Mouse (Mus musculus) midbrain, embryonic 11.5 days (tissue): ENCODE measurements at regions not wholly inside any gene's neighbourhood (a gene's known extent, or its start where the extent isn't known, plus 50 kb on each side); places are given as distances from the start of the nearest gene placed in this dataset.

Source experiments
- ATAC-seq: fragments of 200-750 bp; cut with Nextera tagmentation; 2 replicates; pipeline ENCODE4 v1.8.0; 2017; ENCODE audit warnings: moderate TSS enrichment, moderate library complexity; ENCODE audit not compliant: low FRiP score
- DNase-seq: peaks from one replicate; pipeline ENCODE4 v3.0.0; 2015; ENCODE audit warnings: low spot score; ENCODE audit errors: missing footprints
- H3K27ac ChIP-seq: fragments of 300-500 bp; sonication (generic); 2 replicates; pipeline ENCODE4 v1.5.1; 2014; ENCODE audit warnings: low read depth, low read length
- H3K27me3 ChIP-seq: fragments of 300-500 bp; sonication (generic); 2 replicates; pipeline ENCODE4 v1.6.1; 2014; ENCODE audit warnings: mild to moderate bottlenecking, low read length, moderate library complexity, mixed read lengths; ENCODE audit not compliant: control insufficient read depth, insufficient read depth
- H3K36me3 ChIP-seq: fragments of 300-500 bp; sonication (generic); 2 replicates; pipeline ENCODE4 v1.6.1; 2014; ENCODE audit warnings: mild to moderate bottlenecking, low read length, moderate library complexity, mixed read lengths; ENCODE audit not compliant: control insufficient read depth, insufficient read depth
- H3K4me1 ChIP-seq: fragments of 300-500 bp; sonication (generic); 2 replicates; pipeline ENCODE4 v1.6.1; 2014; ENCODE audit warnings: low read length; ENCODE audit not compliant: control insufficient read depth, insufficient read depth
- H3K4me2 ChIP-seq: fragments of 300-500 bp; sonication (generic); 2 replicates; pipeline ENCODE4 v1.6.1; 2014; ENCODE audit warnings: mild to moderate bottlenecking, moderate library complexity
- H3K4me3 ChIP-seq: fragments of 300-500 bp; sonication (generic); 2 replicates; pipeline ENCODE4 v1.5.1; 2014; ENCODE audit warnings: low read depth, low read length
- H3K9ac ChIP-seq: fragments of 300-500 bp; sonication (generic); 2 replicates; pipeline ENCODE4 v1.6.1; 2014; ENCODE audit warnings: low read length
- H3K9me3 ChIP-seq: fragments of 300-500 bp; sonication (generic); 2 replicates; pipeline ENCODE4 v1.6.1; 2016; ENCODE audit warnings: low read length; ENCODE audit not compliant: control insufficient read depth
- WGBS: fragments of 180-500 bp; shearing (Covaris S2); extraction: QIAGEN DNeasy Blood & Tissue Kit; methylation state at CpG from one replicate; pipeline ENCODE4 v1.1.7; 2014; 5-methylcytosine and 5-hydroxymethylcytosine counted together

DNA sequence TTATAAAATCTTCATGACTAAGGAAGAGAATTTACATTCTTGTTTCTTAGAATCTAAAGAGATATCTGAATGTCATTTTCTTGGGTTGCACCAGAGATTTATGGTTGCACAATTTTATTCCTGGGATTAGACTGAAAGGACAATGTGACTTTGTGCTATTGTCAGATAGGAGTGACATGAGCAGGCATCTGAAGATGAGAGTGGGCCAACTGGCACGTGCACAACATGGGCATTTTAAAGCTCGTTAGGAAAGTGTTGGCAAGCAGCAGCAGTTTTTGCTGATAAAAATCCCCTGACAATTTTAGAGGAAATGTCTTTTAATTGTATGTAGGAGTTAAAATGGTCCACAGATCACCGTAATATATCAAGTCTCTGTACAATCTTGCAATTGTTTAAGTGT is 178.9 kb upstream of the Tecrl start:
- no peak overlapping the region for H3K4me2 ChIP-seq
- no peak overlapping the region for H3K4me3 ChIP-seq
- H3K9me3 ChIP-seq = no peaks in the 10 kb centered on the region
- no peaks in the 10 kb centered on the region for H3K36me3 ChIP-seq
- WGBS = 77% methylated on average over 3 of the region's 3 CpGs
- no peak overlapping the region for H3K9ac ChIP-seq
- DNase-seq = no peak
- H3K4me1 ChIP-seq = no peaks in the 10 kb centered on the region
- H3K27ac ChIP-seq = no peak overlapping the region
- H3K27me3 ChIP-seq = no peaks in the 10 kb centered on the region
- no peak for ATAC-seq

DNA sequence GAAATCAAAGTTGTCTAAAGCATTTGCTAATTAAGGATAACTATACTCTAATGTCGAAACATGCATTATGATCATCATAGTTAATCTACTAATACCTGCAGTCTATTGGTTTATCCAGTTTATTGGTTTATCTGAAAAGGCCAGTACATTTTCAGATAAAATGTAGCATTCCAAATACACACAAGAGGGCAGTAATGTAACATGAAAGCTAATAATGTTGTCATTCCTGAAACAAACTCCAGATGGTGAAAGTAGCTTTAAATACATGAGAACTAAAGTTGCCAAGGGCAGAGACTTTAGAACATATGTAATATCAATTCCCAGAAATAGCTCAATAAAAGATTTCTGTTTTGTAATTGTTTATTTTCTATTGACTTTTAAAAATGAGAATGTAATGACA is 163.7 kb upstream of the Tecrl start:
- no peak overlapping the region for H3K9ac ChIP-seq
- H3K36me3 ChIP-seq = no peaks in the 10 kb centered on the region
- DNase-seq (peak; percentile 84), ATAC-seq (peak; percentile 35; the same call in 1 of the 2 replicates)
- no peaks in the 10 kb centered on the region for H3K9me3 ChIP-seq
- no peak overlapping the region for H3K4me2 ChIP-seq
- no peaks in the 10 kb centered on the region for H3K4me1 ChIP-seq
- H3K27me3 ChIP-seq = no peaks in the 10 kb centered on the region
- 60% methylated on average over 1 of the region's 1 CpGs for WGBS
- no peak overlapping the region for H3K4me3 ChIP-seq
- no peak overlapping the region for H3K27ac ChIP-seq

DNA sequence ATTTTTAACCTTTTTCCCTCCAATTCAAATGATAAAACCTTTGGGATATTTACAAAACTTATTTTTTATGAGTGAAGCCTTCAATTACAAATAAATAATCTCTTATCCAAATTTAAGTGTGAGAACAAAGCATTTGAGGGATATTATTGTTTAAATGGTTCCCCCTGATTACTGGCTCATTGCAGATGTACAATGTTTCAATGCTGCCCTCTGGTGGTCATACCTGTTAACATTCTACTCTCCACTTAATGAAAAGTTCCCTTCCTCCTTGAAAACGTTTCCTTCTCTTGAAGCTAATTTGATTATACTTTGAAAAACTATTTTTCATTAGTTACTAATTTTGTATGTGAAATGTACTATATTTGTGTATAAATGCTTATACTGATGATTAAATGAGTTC is 129.1 kb upstream of the Tecrl start:
- DNase-seq (peak; percentile 94), ATAC-seq (peak; percentile 70; the same call in 1 of the 2 replicates)
- Histone ChIP-seq H3K4me2 (no peak overlapping the region), H3K36me3 (no peaks in the 10 kb centered on the region), H3K4me3 (no peak overlapping the region), H3K27ac (no peak overlapping the region), H3K9me3 (no peaks in the 10 kb centered on the region), H3K4me1 (no peaks in the 10 kb centered on the region), H3K27me3 (no peaks in the 10 kb centered on the region), H3K9ac (no peak overlapping the region)
- WGBS = 13% methylated on average over 1 of the region's 1 CpGs

DNA sequence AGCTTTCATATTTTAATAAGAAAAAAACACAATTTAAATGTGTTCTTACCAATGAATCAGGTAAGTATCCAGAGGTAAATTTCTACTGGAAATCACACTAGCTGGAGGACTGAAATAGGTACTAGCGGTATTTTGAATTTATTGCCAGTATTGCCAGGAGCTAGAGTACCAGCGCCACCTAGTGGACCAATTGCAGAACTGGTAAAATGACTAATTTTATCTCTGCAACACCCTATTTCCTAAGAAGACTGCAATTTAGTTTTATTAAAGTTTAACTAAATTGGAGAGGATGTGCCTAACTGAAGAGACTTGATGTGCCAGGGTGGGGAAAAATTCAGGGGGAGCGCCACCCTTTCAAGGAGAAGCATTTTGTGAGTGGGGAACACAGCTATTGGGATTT is 85.3 kb upstream of the Tecrl start:
- H3K4me2 ChIP-seq = no peak overlapping the region
- H3K4me1 ChIP-seq = no peaks in the 10 kb centered on the region
- 6% methylated on average over 3 of the region's 3 CpGs for WGBS
- H3K36me3 ChIP-seq = no peaks in the 10 kb centered on the region
- H3K9ac ChIP-seq = no peak overlapping the region
- peak; percentile 89 for DNase-seq
- peak; percentile 57; the same call in 1 of the 2 replicates for ATAC-seq
- H3K27me3 ChIP-seq = no peaks in the 10 kb centered on the region
- no peak overlapping the region for H3K27ac ChIP-seq
- H3K9me3 ChIP-seq = no peaks in the 10 kb centered on the region
- H3K4me3 ChIP-seq = no peak overlapping the region

DNA sequence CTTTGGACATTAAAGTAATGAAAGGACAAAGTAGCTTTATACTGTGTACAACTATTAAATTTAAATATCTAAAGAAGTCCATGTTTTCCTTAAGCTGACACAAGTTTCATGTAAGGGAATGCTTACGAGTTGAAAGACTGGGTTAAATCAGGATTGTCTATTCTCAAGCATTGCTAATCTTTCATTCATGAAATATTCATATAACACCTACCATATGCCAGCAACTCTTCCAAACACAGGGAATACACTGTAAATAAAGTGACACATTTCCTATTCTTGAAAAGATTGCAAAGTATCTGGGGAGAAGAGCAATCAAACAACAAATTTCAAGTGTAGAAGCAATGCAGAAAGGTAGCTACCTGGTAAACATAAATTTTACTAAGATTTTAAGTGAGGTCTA is 81.5 kb upstream of the Tecrl start:
- Histone ChIP-seq H3K4me2 (no peak overlapping the region), H3K27ac (no peak overlapping the region), H3K27me3 (no peaks in the 10 kb centered on the region), H3K9me3 (no peaks in the 10 kb centered on the region), H3K4me1 (no peaks in the 10 kb centered on the region), H3K9ac (no peak overlapping the region), H3K4me3 (no peak overlapping the region), H3K36me3 (no peaks in the 10 kb centered on the region)
- ATAC-seq (no peak), DNase-seq (no peak)
- WGBS = 78% methylated on average over 1 of the region's 1 CpGs

DNA sequence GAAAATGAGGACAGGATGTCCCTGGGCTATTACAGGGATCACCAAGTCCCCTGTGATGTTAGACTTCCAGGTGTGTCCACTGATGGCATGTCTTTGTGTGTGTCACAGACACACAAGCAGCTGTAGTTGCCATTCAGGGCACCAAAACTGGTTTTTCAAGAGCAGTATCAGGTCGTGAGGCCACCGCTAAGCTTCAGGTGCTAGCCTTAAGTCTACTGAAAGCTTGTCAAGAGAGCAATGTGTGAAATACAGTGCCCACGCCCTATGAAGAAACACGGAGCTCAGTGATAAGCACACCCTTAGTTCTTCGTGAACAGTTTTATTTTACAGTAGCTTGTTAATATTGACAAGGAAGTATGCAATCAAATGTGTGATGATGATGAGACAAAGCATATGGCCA is 66.7 kb upstream of the Tecrl start:
- no peak overlapping the region for H3K9ac ChIP-seq
- DNase-seq = no peak
- no peak overlapping the region for H3K4me2 ChIP-seq
- H3K27ac ChIP-seq = no peak overlapping the region
- WGBS = 85% methylated on average over 5 of the region's 5 CpGs
- ATAC-seq = no peak
- H3K36me3 ChIP-seq = no peaks in the 10 kb centered on the region
- no peaks in the 10 kb centered on the region for H3K4me1 ChIP-seq
- no peak overlapping the region for H3K4me3 ChIP-seq
- no peaks in the 10 kb centered on the region for H3K9me3 ChIP-seq
- no peaks in the 10 kb centered on the region for H3K27me3 ChIP-seq

DNA sequence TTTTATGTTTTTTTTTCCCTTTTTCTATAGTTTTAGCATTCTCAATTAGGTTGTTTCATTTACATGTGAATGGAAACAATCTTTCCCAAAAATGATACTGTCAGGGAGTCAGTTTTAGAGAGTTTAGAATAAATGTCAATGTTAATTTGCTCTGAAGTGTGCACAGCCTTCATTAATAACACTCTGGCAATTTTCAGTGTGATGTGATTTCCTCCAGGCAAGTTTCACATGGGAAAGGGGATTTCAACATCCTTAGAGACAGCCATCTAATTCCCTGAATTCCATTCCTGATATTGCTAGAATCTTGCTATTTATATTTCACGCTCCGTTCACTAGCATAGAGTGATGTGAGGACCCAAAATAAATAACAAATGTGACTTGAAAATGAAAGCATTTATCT is 55.2 kb upstream of the Tecrl start:
- no peaks in the 10 kb centered on the region for H3K9me3 ChIP-seq
- no peak overlapping the region for H3K4me2 ChIP-seq
- no peaks in the 10 kb centered on the region for H3K36me3 ChIP-seq
- H3K4me3 ChIP-seq = no peak overlapping the region
- H3K4me1 ChIP-seq = no peaks in the 10 kb centered on the region
- no peak overlapping the region for H3K27ac ChIP-seq
- WGBS = 86% methylated on average over 2 of the region's 2 CpGs
- no peak overlapping the region for H3K9ac ChIP-seq
- ATAC-seq = no peak
- no peak for DNase-seq
- H3K27me3 ChIP-seq = no peaks in the 10 kb centered on the region

DNA sequence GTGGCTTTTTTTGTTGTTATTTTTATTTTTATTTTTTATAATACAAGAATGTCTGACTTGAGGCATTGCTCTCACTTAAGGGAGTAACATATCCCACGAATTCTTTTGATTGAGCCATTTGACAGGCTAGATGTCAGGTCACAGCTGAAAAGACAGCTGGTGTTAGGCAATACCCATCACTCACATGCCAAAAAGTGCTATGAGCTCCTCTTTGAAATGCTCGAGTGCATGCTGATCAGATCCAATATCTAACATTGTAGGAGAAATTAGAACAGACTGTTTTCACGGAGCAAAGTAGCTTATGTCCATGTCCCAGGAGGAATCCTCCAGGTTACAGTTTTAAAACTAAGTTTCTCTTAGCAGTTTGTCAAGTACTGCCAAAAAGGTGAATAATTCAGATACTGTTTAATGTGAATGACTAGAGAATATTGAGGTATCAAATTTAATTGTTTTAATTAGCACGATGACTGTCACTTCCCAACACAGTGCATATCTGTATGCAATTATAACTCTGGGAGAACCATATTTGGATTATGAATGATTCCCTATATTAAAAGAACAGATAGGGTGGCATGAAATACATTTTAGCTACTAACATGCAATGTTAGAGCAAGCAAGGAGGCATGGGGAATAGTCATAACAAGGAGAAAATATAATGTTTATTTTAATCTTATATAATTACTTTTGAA is 50.4 kb upstream of the Tecrl start:
- Histone ChIP-seq H3K9me3 (no peaks in the 10 kb centered on the region), H3K27me3 (no peaks in the 10 kb centered on the region), H3K36me3 (no peaks in the 10 kb centered on the region), H3K27ac (no peak overlapping the region), H3K4me3 (no peak overlapping the region), H3K9ac (no peak overlapping the region), H3K4me1 (no peaks in the 10 kb centered on the region), H3K4me2 (no peak overlapping the region)
- ATAC-seq (no peak), DNase-seq (no peak)
- 85% methylated on average over 4 of the region's 4 CpGs for WGBS
